Mouse (Mus musculus) spleen, adult 2 months (tissue): ENCODE results near the gene Htatip2.

Source experiments
- CTCF ChIP-seq: fragments of 200-500 bp; IDR thresholded peaks from 2 replicates; pipeline ENCODE4 v1.5.1; 2011; ENCODE audit warnings: mild to moderate bottlenecking, inconsistent platforms; ENCODE audit not compliant: insufficient read depth, insufficient read length, insufficient replicate concordance; ENCODE audit errors: extremely low read depth
- POLR2A ChIP-seq: fragments of 200-500 bp; IDR thresholded peaks from 2 replicates; pipeline ENCODE4 v1.6.1; 2011; ENCODE audit warnings: low read depth, low read length, inconsistent platforms

- TF ChIP-seq CTCF, result no peak
- no peak for TF ChIP-seq POLR2A
These were observed 19.5 kb upstream of the Htatip2 start for GRCm38 (mm10) chr7:49739448-49739847.
